Mouse (Mus musculus) megakaryocyte-erythroid progenitor cell, adult 5 weeks (primary cell): Measurements from ENCODE around the gene Gm7075. TPM values are rescaled to one million over a fixed set of nuclear protein-coding genes. Genes with fewer than 3 reads are reported as not detected.

Experiments
- polyA plus RNA-seq: library from polyadenylated mRNA; stranded (reverse); fragments of >175 nt; gene quantifications from 2 replicates; pipeline ENCODE4 v1.2.3, GENCODE M21; 2012

Gene Gm7075
- 0.21 TPM in 1 of 2 replicates, not detected in the other for polyA plus RNA-seq

DNA sequence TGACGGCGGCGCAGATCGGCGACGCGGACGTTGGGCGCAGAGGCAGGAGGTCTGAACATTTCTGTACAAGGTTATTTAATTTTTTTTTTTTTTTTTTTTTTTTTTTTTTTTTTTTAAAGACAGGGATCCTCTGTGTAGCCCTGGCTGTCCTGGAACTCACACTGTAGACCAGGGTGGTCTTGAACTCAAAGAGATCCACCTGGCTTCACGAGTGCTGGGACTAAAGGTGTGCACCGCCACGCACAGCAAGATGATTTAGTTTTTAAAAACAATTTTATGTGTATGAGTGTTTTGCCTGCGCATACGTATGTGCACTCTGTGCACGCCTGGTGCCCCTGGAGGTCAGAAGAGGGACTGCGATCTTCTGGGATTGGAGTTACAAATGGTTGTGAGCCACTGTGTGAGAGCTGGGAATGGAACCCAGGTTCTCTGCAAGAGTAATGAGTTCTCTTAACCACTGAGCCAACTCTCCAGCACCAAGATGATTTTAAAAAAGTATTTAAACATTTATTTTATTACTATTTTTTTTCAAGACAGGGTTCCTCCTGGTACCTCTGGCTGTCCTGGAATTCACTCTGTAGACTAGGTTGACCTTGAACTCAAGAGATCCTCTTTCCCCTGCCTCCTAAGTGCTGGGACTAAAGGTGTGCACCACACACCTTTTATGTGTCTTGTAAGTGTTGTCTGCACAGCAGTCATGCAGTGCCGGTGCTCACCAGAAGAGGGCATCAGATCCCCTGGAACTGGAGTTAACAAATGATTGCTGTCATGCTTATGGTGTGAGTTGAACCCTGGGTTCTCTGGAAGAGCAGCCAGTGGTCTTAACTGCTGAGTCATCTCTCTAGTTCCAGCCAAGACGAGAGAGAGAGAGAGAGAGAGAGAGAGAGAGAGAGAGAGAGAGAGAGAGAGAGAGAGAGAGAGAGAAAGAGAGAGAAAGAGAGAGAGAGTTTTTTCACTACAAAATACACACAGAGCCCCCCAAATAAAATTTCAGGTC lies at the start of gene Gm7075:
Gene Gm7075 (minus strand): TSS at position 51 of the 997 bp plus-strand sequence.

DNA sequence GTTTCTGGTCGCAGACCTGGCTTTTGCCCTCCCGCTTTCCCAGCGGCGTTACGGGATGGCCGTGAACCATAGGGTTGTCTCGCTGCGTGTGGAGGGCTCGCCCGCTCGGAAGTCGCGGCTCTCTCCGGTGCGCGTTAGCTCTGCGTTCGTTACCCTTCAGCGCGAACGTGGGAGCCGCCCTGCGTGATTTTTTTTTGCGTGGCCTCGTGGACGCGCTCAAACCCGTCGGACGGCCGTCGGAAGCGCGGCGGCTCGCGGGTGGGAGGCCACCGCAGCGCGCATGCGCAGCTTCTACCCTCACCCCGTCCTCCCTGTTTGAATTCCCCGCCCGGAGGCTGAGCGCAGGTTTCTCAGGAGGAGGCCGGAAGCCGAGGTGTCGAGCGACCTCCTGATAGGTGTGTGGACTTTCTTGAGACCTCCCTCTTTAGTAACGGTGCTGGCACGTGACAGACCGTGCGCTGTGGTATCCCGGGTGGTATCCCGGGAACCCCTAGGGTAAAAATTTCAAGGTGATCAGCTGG lies 8.3 kb upstream of the Gm7075 start, which contains the start of gene Ctnna3:
Gene Ctnna3 (plus strand): TSS at position 314 of the 521 bp plus-strand sequence.

DNA sequence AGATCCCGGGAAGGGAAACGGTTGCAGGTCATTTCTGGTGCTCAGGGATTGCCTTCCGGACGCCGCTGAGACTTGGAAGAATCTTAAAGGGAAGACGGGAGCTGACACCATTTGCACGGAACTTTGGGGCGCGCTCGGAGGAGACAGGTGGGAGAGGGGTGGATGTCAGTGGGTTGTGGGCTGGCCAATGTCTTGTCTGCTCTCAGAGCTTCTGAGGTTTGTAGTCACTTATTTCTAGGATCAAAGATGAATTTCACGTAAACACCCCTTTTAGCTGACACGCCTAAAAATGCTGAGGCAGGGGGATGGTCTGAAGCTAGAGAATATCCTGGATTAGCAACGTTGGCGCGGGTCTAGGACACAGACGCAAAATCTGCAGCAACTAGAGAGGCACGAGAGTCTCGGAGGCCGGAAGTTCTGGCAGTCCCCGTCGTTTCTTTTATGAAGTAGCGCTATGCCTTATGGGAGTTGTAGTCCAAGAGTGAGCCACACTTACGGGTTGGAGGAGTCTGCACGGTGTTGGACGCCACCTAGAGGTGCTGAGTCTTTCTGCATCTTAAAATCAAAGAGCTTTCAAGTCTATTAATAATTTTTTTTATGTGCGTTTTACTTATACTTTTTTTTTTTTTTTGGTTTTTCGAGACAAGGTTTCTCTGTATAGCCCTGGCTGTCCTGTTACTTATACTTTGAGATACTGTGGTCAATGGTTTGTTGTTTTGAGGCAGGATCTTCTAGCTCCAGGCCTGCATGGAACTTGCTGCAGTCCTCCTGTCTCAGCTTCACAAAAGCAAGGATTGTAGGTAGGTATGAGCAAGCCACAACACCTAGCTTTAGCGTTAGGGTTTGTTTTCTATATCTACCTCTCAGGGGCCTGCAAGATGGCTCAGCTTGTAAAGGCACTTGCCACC lies 39.0 kb downstream of the Gm7075 start, which contains the start of gene Dnajc12:
Gene Dnajc12 (plus strand): TSS at position 72 of the 908 bp plus-strand sequence.

DNA sequence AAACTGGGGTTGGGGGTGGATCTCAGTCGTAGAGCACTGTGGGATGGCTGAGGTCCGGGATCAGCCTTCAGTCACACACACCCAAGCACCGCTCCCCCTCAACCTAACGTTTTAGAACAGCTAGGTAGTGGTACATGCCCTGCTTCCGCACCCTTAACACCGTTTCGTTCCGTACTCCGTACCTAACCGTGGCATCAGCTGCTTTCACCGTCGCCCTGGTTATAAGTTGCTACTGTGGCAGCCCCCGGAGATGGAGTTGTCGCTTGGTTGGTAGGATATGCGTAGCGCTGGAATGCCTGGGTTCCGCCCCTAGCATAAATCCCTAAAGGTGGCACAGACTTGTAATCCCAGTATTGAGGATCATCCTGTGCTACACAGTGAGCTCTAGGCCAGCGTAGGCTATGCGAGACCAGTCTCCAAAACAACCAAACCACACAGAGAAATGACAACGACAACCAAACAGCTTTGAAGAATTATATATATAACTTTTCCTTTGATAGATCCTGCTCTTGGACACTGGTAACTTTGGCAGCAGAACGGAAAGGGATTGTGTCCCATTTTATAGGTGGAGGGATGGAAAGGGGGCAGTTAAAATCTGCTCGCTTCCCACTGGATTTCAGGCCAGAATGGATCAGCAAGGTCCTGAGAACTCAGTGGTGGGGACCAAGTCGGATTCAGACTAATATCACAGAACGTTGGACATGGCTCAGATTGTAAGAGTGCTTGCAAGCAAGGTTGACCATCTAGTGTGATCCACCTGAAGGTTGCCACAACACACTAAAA lies 39.9 kb downstream of the Gm7075 start, which contains the start of gene Sirt1:
Gene Sirt1 (minus strand): TSS at position 207 of the 783 bp plus-strand sequence.

Other genes with a start within 250 kb of the Gm7075 start
- 0.03 TPM in 1 of 2 replicates, not detected in the other for gene Mypn, start 217.8 kb downstream of the Gm7075 start, polyA plus RNA-seq
- 13.6 and 18.7 TPM in 2 replicates for gene Herc4, start 178.0 kb downstream of the Gm7075 start, polyA plus RNA-seq
- gene Sirt1, start 40.1 kb downstream of the Gm7075 start, polyA plus RNA-seq: 4.1 and 5.3 TPM in 2 replicates
- gene Dnajc12, start 39.3 kb downstream of the Gm7075 start, polyA plus RNA-seq: 0.39 and 1.1 TPM in 2 replicates
- gene Ctnna3, start 8.3 kb upstream of the Gm7075 start, polyA plus RNA-seq: not detected in 2 replicates